Mouse (Mus musculus): Measurements from ENCODE around the gene Bahcc1.

The Bahcc1 gene

DNA sequence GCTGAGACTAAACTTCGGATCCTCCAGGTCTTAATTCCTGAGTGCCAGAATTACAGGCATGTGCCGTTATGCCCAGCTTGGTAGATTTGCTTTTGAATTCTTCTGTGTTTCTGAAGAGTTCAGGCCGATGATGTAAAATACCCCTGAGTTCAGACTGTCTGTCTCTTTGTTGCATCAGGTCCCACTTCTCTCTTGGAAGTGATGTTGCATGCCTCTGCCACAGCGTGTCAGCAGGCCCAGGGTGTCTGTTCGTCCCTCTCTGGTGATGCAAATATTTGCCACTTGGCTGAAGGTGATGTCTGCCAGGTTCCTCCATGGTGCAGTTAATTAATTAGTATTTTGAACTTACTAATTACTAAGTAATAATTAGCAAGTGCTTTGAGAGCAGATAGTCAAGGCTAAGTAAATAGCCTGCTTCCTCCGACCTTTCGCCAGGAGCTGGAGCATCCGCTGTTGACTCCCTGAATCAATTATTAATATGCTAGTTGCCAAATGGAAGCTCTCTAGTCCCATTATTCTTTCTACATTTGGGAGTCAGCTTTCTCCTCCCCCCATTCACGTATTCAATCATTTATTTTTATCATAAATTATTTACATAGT, 26.6 kb upstream of the Bahcc1 start:
- no peak for DNase-seq (ENCODE audit: low read depth in 1 of 2, low spot score in 2 of 2)

DNA sequence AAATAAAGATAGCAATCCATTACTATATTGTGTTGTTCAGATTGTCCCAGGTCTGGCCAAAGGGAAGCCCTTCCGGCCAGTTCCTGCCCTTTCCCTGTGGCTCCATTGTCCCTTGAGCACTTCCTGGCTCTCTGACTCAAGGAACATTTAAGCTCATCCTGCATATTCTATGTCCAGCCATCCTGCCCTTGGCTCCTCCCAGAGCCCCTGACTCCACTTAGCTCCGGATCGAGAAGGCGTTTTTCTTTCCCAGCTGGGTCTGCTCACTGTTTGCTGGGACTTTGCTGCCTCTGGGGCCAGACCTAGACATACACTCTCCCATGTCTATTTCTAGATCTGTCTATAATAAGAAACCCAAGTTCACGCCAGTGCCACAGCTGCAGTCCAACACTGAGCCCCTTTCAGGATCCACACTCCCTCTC, 26.1 kb upstream of the Bahcc1 start:
- no peak for DNase-seq (ENCODE audit: low read depth in 1 of 2, low spot score in 2 of 2)

DNA sequence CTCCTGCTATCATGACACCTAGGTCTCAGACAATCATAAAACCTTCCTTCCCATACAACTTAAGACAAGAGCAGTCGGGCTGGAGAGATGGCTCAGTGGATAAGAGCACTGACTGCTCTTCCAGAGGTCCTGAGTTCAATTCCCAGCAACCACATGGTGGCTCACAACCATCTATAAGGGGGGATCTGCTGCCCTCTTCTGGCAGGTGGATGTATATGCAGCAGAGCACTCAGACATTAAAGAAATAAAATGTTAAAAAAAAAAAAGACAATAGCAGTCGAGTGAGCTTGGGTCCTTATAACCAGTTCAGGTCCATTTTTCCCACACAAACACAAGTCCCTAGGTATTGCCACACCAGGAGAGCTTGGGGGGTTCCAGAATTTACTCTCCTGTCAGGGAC, 23.9 kb upstream of the Bahcc1 start:
- DNase-seq (ENCODE audit: low read depth in 1 of 2, low spot score in 2 of 2), result no peak

DNA sequence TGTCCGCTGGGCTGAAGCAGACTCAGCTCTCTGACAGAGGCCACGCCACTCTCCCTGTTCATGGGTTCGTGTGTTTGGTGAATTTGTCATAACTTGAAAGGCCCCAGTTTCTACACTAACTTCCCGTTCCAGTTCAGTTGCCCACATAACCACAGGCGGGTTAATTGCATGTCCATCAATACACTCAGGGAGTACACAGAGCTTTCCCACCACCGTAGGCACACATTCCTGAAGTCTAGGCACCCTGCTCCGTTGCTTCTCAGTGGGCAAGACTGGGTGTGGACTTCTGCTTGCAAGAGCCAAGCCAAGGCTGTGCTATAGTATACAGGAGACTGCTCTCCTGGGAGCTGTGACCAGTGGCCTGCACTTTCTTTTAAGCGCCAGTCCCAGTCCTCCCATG, 23.3 kb upstream of the Bahcc1 start:
- DNase-seq (ENCODE audit: low read depth in 1 of 2, low spot score in 2 of 2), result no peak

DNA sequence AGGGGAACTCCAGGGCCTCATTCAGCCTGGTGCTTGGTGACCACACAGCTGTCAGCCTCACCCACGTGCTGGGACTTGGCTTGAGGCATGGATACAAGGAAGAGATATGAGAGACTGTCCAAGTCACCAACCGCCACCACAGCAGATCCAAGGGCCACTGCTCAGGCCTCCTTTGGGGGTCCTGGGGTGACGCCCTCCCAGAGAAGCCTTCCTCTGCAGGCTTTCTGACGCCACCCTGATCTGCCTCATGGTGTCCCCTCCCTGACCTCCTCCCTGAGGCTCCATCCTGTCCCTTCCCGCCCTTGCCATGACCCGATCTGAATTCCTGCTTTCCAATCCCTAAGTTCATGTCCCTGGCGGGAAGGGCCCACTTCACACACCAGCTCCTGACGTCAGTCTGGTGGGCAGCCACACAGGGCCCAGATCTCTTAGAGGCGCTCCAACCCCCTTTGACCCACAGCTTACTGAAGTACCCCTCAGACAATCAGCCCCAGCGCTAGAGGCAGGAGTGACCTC, 17.0 kb upstream of the Bahcc1 start:
- DNase-seq (ENCODE audit: low read depth in 1 of 2, low spot score in 2 of 2), result no peak

DNA sequence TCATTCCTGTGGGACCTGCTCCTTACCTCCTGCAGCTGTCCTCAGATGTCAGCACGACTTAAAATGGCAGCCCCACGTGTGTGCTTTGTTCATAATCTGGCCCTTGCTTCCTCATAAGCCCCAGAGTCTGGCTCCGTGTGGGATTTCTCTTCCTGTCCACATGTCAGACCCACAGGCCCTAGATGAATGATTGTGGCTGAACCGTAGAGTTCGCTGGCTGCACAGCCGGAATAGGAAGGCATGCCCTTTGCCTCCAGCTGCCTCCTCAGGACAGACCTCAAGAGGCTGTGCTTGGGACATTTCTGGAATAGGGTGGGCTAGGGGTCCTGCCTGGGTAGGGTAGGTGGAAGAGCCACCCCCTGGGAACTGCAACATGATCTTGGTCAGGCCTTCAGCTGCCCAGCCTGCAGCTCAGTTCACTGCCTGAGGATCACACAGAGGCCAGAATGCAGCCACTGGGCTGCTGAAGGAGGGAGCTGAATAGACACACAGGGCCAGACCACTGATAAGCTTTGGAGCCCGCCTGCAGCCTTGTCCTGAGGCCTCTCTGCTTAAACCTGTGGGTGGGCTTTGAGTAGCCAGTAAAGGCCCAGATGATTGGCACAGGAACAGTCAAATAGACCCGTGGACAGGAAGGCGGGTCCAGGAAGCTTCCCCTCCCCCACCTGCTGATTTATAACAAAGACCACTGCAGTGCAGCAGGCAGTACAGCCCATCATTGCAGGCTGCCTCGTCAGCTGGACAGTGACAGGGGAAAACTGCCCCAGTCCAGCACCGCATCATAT, 16.0 kb upstream of the Bahcc1 start:
- no peak for DNase-seq (ENCODE audit: low read depth in 1 of 2, low spot score in 2 of 2)

DNA sequence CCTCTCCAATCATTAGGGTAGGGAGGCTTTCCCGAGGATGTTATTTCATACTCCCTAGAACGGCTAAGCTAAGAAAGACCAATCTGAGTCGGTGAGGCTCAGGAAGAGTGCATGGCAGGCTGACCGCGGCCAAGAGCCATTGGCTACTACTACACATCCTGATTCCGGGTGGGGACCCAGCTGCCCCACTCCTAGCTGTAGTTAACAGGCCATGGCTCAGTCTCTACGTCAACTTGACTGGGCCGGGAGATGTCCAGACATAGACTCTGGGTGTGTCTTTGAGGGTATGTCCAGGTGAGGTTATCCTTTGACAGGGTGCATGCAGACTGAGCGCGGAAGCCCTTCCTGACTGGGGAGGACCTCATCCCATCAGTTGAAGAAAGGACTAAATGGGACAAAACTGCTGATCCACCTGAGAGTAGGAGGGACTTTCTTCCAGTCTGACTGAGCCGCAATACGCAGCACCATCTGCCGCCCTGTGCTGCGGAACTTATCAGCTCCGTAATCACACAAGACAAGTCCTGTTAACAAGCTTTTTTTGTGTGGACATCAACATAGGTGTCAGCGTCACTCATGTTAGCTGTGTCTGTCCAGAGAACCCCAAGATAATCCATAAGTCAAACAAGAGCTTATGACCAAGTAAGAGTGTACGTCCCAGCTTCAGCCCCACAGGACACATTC, 14.4 kb upstream of the Bahcc1 start:
- DNase-seq (ENCODE audit: low read depth in 1 of 2, low spot score in 2 of 2), result no peak

DNA sequence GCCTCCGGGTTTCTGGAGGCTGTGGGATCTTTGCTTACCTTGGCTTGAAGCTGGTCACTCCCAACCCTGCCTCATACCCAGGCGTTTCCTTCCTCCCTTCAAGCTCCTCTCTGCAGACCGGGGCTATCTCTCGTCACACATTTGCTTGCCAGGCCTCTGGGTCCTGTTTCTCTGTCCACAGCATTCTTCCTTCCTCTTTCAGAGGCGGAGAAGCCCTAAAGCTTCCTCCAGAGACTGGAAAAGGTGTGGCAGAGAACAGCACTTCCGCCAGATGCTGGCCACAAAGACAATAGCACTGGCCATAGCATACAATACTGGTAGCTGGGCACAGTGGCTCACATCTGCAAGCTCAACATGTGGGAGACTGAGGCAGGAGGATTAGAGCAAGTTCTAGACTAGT, 13.8 kb upstream of the Bahcc1 start:
- peak in 1 of 2 experiments; percentile 28 for DNase-seq (ENCODE audit: low read depth in 1 of 2, low spot score in 2 of 2)

DNA sequence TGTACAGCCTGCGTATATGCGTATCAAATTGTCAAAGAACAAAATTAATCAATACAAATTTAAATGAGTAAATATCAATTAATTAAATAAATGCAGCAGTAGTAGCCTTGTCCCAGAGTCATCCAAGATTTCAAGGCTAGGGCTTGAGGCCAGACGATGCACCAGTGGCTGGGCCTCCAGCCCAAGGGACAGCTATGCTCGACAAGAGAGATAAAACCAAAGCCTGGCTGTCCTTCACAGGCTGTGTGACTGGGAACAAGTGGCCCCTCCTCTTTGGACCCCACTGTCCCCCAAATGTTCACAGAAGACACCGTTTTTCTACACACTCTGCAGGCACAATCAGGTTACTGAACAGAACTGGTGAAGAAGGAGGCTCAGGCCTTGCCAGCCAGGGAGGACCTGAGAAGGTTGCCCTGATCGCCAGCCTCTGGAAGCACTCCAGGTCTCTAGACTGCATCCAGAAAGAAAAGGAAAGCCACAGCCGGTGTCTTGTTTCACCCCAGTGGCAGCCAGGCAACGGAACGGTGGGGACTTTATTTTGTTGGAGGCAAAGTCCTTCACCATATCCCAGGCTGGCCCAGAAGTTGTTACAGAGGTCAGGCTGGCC, 12.7 kb upstream of the Bahcc1 start:
- DNase-seq (ENCODE audit: low read depth in 1 of 2, low spot score in 2 of 2), result no peak

DNA sequence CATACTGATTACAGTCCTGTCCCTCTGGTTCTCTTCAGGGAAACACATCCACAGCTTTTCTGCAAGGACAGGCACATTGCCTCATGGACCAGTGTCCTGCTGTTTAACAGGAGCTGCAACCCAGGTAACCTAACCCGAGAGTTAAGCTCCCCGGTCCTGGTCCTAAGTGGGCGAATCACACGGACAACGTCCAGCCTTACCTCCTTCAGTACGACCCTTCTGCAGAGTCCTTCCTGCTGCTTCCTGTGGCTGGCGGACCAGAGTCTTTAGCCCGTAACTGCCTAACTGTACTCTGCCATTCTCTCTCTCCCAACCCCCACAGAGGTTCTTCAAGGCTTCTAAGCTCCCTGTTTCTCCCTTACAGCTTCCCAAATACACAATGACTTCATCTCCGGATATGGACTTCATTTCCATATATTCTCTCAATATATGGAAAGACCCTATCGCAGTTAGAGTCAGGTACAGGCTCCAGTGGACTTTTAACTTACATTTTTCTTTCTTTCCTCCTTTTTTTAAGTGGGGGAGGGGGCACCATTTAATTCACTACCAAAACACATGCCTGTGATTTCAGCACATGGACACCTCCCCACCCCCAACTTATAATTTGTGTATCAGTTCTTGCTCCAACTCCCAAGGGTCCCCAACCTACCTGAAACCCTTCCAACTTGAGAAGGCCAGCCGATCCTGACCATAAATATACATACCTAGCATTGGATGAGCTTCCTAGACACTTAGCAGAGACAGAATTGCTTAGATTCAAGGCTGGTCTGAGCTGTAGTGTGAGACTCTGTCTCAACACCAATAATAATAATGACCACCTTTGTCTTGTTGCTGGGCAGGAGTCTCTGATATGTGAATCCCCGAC, 11.6 kb upstream of the Bahcc1 start:
- no peak for DNase-seq (ENCODE audit: low read depth in 1 of 2, low spot score in 2 of 2)

DNA sequence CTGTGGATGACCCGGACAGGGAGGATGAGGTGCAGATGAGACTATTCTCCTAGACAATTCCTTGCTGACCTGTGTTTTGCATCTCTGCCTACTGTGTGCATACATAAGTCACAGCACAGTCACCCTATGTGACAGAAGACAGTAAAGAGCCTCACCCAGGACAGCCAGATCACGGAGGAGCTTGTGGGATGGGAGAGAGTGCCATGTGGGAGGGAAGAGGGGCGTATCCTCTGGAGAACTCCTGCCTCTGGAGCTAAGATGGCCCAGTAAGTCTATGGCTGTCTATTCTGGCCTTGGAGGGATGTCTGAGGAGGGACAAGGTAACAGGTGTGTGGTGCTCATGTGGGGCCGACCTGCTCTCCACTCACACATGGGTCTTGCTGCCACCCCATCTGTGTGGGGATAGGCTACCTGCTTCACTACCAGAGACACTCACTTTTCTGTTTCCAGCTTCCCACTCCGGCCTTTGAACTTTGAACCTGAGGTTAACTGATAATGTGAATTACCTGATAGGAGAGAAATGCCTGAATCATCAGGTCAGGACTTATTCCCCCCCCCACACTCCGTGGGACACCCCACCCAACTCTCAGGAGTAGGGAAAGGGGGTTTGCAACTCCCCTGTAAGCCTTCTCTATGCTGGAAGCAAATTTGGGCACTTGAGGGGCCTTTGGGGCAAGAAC, 10.2 kb upstream of the Bahcc1 start:
- no peak for DNase-seq (ENCODE audit: low read depth in 1 of 2, low spot score in 2 of 2)

DNA sequence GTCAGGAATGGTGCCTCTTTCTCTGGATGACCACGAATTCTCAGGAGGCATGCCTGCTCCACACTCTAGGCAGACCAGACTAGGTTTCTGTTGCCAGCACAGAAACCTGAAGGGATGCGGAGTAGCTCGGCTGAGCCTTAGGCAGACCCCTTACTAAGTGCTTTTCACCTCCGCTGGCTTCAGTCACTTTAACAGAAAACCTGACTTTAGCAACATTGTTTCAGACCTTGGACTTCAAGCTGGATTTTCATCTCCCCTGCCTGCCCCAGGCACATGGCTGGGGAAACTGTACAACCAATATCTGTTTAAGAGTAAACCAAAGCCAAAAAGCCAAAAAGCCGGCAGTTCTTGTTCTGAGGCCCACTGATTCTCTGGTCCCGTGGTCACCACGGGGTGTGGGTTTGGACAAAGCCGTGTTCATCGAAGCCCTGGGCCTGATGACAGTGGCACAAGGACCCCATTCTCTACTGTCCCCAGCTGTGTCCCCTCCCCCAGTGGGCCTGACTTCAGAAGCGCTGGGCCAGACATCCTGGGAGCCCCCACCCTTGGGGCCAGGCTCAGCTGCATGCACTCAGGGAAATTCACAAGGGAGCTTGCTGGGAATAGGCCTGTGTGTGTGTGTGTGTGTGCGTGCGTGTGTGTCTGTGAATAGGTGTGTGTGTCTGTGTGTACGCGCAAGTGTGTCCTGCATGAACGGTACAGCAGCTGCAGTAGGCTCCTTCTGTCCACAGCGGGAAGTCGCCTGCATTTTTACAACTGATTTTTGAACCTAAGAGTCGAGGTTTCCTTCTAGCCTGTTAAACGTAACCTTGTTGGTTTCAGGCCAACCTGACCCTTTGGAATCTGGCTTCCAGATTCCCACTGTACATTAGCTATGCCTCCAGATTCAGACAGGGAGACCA, 8.9 kb upstream of the Bahcc1 start:
- no peak for DNase-seq (ENCODE audit: low read depth in 1 of 2, low spot score in 2 of 2)

DNA sequence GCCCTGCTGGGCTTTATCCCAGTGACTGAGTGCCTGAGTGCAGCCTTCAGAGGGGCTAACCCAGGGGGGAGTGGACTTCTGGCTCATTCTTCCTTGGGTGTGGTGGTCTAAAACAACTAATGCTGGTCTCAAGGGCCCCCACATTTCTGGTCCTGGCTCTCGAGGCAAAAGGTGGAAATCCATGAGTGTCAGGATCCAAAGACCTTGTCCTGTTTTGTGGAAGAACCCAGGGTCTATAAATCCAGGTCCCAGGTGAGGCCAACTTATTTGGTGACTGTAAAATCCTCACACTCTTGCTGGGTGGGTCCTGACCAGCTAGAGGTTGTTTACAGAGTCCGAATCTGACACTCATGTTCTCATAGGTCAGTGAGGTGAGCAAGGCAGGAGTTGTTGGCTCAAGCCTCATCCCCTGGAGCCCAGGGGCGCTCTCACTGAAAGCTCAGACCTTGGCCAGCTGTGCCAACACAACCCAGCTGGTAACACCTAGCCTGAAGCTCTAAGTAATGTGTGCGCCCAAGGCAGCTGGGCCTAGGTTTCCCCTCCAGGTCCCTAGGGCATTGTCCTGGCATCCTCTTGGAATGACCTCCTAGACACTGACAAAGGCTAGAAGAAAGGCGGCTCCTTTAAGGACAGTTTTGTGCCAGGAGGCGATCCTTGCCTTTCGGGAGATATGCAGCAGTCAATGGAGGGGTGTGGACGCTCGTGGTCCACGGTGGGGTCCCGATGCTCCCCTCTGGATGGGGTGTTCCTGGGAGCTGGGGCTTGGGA, 8.1 kb upstream of the Bahcc1 start:
- no peak for DNase-seq (ENCODE audit: low read depth in 1 of 2, low spot score in 2 of 2)

DNA sequence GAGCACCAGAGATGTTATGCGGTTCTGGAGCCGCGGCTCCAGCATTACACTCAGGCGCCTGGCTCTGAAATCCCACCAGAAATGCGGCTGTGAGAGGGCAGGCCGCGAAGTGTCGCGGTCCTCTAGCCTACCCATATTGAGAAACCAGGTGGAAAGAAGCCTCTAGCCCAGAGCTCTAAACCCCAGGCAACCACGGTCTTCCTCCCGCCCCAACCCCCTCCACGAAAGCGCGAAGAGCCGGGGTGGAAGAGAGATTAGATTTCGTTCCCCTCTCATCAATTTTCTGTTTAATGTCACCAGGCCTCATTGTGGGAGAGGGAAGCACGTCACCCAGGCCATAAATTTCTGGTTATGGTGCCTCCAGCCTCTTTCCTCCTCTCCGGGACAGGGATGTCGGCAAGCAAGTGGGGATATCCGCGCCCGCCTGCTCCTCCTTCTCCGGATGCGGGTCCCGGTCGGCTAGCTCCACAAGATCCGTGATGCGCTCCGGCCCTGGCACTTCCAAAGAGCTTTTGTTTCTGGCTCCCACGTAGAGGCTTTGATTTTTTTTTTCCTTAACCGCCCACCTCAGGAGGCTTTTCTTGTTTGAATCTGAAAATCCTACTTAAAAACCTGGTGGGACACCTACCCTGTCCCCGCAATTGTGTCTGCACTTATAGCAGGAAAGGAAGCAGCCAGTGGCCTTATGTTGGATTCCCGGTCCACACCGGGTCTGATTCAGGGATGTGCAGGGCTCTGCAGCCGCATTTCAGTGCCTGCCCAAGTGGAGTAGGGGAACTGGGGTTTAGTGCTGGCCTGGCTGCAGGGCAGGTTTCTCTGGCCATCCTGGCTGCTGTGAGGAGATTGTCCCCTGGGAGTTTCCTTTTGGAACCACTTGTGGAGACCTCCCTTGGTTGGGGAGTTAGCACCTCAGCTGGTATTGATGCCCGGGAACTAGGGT, 7.2 kb upstream of the Bahcc1 start:
- DNase-seq (ENCODE audit: low read depth in 1 of 2, low spot score in 2 of 2), result no peak

DNA sequence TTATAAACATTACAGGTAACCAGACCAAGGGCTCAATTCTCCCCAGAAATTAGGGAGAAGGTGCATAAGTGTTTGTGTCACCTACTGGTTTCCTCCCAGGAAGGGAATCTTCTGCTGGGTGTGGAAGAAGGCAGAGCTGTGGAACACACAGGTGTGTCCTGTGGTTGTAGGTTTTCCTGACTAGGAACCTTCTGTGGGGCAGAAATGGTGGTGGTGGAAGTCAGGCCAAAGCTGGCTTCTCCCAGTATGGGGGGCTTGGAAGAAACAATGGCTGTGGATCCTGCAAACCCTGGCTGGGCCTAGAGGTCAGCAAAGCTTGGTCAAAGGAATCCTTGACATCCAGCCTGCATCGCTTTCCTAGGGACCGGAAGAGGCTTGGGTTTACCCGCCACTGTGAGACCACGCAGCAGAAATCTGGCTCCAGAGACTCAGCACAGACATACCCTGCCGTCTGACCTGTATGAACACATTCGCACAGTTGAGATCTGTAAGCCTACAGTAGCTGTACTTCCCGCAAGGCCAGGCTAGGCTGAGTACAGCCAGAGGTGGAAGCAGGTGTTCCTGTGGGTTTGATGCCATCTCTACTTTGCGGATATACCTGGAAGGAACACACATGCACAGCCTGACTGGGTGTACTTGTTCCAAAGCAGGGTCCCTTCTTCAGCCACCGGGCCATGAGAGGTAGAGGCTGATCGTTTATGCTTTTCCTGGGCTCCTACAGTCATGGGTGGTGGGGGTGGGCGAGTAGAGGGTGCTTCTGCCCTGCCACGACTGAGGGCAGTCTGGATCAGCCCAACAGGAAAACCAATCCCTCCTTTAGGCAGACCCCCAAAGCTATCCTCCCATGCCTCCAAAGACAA, 6.1 kb upstream of the Bahcc1 start:
- no peak for DNase-seq (ENCODE audit: low read depth in 1 of 2, low spot score in 2 of 2)

DNA sequence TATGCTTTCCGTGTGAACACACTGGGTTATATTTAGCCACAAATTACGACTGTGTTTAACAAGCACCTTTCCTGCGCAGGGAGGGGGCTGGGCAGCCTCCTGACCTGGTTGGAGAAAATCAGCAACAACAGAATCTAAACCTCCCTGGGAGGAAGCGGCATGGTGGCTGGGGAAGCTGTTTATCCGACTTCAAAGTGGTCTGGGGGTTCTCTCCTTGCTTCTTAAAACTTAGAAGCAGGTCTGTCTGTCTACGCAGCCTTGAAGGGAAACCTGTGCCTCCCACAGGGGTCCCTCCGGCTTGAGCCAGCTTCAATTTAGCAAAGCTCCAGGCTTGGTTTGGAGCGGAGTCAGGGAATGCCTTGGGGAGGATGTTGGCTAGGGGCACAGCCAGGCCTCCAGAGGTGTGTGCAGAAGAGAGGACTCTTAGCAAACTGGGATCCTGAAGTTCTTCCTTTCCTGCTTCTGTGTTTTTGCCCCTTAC, 5.1 kb upstream of the Bahcc1 start:
- no peak for DNase-seq (ENCODE audit: low read depth in 1 of 2, low spot score in 2 of 2)
